Mouse (Mus musculus): ENCODE data around the gene Tnrc6c. TPM values are rescaled to one million over a fixed set of nuclear protein-coding genes. Genes with fewer than 3 reads are reported as not detected.

Gene Tnrc6c
- 10 to 100 TPM; 32.2 to 33.9 TPM for total RNA-seq (2021)

DNA sequence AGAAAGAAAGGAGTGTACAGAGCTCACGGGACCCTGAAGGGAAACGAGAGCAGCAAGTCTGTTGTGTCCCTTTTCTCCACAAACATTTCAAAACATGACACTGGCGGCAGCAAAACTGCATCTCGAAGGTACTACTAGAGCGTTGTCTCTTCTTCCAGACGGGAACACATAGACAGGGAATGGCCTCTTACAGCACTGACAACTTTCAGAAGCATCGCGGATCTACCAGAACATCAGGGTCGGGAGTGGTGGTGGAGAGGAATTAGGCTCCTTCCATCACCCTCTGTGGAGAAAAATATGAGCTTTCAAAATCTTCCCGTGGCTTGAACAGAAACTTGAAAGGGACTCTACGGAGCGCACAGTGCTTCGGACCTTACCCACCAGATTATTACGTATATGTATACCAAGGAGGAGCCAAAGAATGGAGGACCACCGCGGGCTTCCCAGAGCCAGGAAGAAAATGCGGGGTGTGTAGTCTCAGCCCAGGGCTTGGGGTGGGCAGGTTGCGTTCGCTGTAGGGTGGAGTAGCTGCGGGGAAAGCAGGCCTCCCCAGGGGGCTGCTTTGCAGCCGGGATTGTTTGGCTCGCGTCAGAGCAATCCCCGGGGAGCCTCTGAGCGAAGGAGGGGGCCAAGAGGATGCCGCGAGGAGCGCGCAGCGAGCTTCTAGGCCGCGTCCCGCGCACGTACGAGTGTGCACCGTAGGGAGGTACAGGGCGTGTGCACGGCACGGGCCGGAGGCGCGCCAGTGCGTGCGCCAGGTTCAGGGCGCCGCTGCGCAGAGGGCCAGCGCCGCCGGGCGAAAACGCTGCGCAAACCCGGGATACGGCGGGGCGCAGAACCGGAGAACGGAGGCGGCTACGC is at the start of gene Tnrc6c:
TSS of gene Tnrc6c (plus strand) at position 799 of the 861 bp plus-strand sequence.
- DNase-seq, result no peak
- intact Hi-C loops (cut with DNase I), result loop anchor here (2.0 kb wide), 2 partner anchors 55 to 269 kb away; no protein-coding TSS in a partner anchor

DNA sequence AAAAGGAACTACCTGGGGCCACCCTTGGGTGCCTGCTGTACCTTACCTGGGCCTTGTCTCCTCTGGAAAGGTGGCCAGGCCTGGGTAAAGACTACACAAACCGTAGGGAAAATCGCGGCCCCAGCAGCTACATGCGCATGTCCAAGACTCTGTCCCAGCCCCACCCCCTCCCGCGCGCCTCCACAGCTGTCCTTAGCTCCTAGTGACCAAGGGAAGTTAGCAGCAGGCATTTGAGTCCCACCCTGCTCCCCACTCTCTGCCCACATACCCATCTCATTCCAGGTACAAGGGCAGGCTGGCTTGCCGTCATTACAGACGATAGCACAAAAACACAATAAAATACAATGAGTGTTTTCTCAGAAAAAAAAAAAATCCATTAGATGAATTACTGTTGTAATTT is 48.0 kb upstream of the Tnrc6c start:
- no peak for DNase-seq
- intact Hi-C loops (cut with DNase I), result no loop called here

DNA sequence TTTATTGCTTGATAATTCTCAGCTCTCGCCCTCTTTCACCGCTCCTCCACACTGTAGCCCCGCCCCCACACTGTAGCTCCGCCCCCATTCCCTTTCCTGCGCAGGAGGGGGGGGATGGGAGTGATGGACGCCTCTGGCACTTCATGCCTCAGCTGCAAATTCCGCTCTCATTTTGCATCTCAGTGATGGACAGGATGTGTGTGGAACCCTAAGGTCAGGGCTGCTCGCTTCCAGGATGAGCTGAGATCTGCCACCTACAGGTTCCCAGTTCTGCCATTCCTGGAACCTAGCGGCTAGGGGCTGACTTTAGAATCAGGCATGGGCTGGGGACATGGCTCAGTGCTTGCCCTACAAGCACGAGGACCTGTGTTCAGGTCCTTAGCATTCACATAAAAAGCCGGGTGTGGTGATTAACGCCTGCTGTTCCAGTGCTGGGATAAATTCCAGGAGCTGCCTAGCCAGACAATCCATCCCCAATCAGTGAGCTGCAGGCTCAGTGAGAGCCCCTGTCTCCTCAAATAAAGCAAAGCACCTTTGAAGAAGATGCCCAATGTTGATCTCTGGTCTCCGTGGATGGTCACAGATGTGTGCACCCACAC is 47.4 kb upstream of the Tnrc6c start:
- peak in 1 of 2 experiments; percentile 44 for DNase-seq
- intact Hi-C loops (cut with DNase I), result no loop called here

DNA sequence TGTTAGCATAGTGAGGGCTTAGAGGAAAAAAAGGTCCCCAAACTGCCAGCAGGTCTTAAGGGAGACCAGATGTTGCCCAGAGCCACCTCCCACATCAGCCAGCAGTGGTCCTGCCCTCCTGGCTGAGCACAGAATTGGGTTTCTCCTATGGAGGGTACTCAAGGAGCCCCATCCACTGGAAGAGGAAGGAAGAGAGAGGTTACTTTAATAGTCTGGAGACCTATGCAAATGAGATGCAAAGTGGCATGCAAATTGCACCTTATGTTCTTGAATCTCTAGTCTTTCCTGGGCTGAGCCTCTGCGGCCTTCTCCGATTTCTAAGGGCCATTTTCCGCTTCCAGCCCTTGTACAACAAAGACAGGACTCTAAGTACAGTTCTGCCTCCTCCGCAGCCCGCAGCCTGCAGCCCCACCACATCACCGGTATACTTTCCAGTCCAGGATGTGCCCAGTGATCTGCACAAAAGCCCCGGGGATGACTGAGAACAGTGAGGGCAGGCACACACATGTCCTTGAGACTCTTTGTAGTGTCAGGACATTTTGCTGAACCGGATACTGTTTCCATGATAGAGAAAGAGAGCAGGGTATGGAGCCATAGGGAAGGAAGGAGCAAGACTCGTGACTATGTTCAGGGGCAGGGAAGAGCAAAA is 45.8 kb upstream of the Tnrc6c start:
- DNase-seq, result no peak
- intact Hi-C loops (cut with DNase I), result no loop called here

DNA sequence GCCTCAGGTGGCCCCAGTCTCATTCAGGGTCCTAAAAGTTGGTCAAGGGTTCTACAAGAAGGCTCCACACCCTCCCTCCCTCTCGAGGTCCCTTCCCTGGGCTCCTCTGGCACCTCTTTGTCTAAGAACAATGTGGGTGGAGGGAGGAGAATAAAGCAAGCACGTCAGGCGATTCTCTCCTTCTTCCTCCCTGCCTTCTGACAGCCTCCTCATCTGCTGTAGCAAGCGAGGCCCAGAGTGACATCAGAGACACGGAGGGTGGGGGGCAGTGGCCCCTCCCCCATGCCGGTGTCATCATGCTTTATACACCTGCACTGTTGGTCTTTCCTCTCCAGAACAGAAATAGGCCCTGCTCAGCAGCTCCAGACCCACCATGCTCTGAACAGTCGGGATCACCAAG is 45.1 kb upstream of the Tnrc6c start:
- intact Hi-C loops (cut with DNase I), result no loop called here
- no peak for DNase-seq

DNA sequence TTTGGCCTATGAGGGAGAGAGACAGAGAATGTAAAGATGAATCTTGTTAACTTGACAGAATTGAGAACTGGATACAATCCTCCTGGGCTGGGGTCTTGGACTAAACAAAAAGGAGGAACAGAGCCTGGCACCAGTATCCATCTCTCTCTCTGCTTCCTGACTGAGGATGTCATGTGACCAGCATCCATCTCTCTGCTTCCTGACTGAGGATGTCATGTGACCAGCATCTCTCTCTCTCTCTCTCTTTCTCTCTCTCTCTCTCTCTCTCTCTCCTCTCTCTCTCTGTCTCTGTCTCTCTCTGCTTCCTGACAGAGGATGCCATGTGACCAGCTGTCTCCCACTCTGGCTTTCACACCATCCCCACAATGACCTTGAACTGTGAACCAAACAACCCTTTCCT is 43.5 kb upstream of the Tnrc6c start:
- intact Hi-C loops (cut with DNase I), result loop anchor here (2.0 kb wide), 1 partner anchor 226 kb away; no protein-coding TSS in a partner anchor
- no peak for DNase-seq

DNA sequence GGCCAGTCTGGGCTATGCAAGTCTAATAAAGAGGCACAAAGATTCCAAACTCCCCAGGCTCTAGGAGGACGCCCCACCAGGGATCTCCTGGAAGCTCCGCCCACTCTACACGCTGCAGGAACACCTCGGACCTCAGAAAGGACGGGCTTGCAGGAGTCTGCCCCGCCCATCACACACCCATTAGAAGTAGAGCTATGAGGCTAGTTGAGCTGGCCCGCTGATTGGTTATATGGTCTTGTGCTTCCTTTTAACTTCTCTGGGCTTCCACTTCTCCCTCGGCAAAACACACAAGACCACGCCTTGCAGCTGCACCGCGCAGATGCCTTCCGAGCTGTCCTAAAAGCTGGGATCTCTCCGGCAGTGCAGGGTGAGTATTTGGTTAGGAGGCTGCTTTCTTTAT is 43.0 kb upstream of the Tnrc6c start:
- intact Hi-C loops (cut with DNase I), result loop anchor here (2.0 kb wide), 1 partner anchor 226 kb away; no protein-coding TSS in a partner anchor
- peak; percentile 59 to 65 for DNase-seq

DNA sequence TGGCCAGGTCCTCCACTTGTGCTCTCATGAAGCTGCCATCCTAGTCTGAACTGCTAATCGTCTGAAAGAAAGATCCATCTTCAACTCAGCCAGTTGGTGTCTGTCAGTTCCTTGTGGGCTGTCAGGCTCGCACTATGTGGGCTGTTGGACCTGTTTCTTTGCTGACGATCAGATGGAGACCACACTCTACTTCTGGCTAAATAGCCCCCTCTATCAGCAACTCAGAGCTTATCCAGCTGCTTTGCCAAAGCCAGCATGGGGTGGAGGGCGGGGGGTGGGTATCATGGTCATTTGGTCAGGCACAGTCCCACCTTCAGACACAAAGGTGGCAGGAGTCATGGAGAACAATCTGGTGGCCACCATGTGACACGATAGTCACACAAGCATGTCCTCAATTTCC is 42.2 kb upstream of the Tnrc6c start:
- DNase-seq, result no peak
- intact Hi-C loops (cut with DNase I), result loop anchor here (2.0 kb wide), 1 partner anchor 227 kb away; no protein-coding TSS in a partner anchor

DNA sequence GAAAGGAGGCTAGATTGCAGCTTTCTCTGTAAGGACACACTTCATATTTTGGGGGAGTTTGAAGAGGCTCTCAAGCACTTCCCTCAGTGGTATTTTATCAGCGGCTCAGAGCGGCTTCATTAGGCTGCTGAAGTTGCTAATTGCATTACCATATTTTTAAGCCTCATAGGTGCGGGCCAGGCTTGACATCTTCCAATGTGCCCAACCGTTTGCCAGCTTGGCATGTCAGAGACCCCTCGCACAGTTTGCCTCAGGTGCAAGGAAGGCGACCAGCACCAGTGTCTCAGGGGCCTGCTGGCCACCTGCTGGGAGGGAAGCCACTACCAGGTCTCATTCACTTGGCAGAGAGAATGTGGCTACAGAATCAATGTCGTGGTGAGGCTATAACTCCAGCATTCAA is 41.2 kb upstream of the Tnrc6c start:
- DNase-seq, result no peak
- intact Hi-C loops (cut with DNase I), result no loop called here

DNA sequence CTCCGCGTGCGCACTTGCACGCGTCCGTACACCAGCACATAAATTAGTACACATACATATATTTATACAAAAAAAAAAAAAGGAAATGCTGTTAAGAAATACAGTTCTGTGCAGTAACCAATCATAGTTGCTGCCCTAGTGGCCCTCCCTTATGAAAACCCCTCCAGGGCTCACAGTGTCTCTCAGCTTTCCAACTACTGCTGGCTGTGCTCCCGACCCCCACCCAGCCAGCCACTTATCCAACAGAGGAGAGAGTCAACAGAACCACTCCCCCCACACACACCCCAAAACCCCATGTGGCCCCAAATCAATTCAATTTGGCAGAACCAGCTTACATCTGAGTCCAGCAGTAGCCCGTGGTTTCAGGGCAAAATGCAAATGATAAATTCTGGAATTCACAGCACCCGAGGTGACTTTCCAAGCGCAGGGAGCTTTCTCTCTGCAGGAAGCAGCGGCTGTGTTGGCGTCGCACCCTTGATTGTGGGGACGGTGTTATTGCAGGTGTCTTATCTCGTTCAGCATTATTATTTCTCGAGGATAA is 36.7 kb upstream of the Tnrc6c start:
- intact Hi-C loops (cut with DNase I), result no loop called here

DNA sequence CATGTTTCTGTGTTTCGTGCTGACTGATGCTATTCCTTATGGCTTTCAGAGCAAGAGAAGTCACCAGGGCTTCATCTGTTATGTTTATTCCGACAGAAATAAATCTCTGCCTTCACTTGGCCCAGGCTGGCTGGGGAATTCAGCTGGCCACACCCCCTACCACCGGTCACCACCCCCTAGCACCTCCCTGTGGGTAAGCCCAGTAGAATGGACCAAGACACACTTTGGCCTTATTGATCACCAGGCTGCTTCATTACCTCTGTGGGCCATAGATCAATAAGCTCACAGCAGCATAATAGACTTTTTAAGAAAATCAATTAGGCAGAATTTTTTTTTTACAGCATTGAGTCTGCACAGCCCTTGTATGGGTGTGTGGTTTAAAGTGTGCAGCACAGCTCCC is 35.9 kb upstream of the Tnrc6c start:
- DNase-seq, result no peak

More for the DNA sequence above, 36.7 kb upstream of the Tnrc6c start:
- no peak for DNase-seq

DNA sequence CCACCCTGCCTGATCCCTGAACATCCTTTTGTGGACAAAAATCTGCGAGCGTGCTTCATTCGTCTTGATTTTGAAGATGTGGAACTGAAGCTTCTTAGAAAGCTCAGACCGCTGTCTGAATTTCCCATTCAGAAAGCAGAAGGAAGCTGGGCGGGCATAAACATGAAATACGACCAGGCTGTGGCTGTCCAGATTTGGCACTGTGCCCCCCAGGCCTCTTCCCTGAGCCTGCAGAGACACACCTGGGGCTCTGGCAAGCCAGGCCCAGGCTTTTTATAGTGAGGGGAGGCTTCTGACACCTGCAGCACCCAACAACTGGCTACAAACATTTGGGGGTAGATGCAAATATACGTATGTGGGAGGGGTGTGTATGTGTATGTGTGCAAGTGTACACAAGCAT is 35.3 kb upstream of the Tnrc6c start:
- DNase-seq, result no peak
- intact Hi-C loops (cut with DNase I), result no loop called here

More for the DNA sequence above, 35.9 kb upstream of the Tnrc6c start:
- intact Hi-C loops (cut with DNase I), result no loop called here

DNA sequence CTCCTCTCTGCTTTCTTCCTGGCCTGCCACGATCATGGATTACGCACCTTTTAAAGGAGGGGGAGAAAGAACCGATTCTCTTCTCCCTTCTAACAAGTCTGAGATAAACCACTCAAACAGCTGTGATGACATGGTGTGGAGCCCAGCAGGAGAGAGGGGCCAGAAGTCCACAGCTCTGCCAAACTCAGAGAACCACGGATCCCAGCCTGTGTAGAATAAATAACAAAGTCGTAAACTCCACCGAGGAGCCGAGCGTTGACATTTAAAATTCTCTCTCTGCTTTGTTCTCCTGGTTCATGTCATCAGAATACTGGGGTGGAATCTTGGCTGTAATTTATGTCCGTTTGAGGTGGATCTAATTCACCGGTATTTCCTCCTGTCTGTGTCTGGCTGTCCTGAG is 34.5 kb upstream of the Tnrc6c start:
- DNase-seq, result no peak
- intact Hi-C loops (cut with DNase I), result no loop called here

DNA sequence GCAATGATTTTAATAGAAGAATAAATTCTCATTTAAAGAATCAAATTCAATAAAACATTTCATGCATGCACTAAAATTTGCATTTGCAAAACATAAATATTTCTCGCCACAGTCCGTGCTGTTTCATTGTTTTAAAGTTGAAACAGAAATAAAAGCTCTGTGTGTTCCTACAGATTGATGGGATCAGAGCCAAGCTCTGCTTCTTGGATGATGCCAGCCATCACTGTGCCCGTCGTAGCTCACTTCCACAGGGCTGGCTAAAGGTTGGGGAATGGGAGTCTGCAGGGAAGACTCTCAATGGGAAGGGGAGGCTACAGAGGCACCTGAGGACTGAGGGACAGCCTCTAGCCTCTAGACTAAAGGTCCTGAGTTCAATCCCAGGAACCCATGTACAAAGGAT is 28.9 kb upstream of the Tnrc6c start:
- intact Hi-C loops (cut with DNase I), result no loop called here
- no peak for DNase-seq

DNA sequence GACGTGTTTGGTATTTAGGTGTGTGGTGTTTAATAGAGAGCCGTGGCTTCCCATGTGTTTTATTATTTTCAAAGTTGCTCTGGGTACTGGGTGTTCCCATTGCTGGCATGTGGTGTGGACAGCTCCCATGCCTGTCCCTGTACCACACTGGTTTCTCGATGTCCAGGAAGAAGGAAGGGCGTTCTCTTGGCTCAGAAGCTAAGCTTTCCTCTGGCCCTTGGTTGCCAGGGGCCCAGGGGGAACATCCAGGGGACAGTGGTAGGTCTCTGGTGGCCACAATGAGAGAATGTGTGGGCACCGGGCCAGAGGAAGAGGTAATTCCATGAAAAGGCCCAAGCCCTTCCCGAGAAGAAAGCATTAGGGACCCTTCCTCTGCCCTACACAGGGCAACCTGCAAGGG is 27.5 kb upstream of the Tnrc6c start:
- intact Hi-C loops (cut with DNase I), result no loop called here
- peak in 1 of 2 experiments; percentile 31 for DNase-seq

DNA sequence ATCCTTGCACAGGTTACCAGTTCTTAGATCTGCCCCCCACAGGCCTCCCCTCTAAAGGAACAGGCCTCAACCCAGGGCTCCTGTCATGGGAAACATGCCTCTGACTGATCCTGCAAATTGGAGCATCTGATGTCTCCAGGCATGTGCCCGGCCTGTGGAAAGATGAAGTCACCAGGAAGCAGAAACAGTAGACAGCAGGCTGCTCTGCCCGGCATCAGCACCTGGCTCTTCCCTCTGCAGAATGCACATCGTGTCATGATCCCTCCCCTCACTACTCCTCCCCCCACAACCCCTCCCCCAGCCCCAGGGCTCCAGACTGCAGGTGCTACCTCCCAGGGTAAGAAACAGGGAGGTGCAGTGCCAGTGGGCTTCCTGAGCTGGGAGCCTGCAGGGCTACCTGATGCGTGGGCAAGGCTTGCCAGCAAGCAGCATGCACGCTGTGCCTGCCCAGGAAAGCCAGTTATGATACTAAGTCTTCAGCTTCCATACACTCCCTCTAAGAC is 27.0 kb upstream of the Tnrc6c start:
- intact Hi-C loops (cut with DNase I), result no loop called here
- DNase-seq, result no peak

DNA sequence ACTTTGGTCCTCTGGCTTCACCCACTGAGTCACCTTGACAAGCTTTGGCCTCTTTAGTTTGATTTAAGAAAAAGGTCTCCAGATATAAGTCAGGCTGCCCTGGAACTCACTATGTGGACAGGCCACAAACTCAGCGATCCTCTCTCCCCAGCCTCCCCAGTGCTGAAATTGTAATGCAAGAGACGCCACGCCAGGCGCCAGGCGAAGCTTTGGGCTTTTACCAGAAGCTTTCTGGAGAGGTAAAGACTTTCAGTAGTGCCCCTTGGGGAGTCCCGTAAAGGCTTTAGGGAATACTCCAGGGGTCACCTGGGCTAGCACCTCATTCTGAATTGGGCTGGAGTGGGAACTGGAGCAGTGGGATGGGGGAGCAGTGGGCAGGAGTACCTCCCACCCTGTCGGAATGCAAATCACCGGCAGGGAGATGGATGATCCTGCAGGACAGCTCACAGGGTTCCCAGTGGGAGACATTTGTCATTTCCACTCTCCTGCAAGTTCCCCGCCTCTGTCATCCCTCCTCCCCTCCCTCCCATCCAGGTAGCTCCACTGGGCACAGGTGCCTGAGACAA is 26.3 kb upstream of the Tnrc6c start:
- no peak for DNase-seq
- intact Hi-C loops (cut with DNase I), result no loop called here

DNA sequence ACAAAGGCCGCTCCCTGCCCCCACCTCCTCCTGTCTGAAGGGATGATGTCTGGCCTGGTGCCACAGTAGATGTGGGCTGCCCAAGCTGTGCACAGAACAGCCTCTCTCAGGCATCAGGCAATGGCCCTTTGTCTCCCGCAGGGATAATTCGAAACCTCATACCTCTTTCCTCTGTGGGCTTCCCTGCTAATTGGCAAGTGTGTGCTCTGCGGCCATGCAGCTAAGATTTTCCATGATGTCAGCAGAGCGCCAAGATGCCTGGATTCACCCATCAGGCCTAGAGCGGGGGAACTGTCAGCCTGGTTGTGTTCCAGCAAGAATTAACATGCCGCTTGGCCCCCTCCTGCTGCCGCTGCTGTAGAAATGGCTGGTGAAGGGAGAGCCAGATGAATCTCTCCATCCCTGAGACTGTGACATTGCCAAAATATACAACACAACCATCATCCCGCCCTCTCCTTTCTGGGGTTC is 25.7 kb upstream of the Tnrc6c start:
- DNase-seq, result peak; percentile 36 to 37
- intact Hi-C loops (cut with DNase I), result no loop called here

DNA sequence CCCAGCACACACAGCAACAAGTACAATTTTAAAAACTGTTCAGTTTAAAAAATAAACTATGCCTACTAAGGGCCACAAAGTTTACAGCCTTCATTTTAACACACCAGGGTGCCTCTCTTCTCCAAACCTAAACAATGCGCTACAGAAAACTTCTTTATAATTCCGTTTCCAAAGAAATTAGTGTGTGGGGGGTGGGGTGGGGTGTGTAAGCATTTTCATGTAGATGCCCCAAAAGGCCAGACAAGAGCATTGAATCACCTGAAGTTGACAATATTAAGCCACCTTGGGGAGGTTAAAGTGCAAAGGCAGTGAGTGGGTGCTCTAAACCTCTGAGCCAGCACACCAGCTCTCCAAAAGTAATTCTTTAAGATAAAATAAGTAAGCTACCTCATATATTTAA is 24.2 kb upstream of the Tnrc6c start:
- intact Hi-C loops (cut with DNase I), result no loop called here
- no peak for DNase-seq

DNA sequence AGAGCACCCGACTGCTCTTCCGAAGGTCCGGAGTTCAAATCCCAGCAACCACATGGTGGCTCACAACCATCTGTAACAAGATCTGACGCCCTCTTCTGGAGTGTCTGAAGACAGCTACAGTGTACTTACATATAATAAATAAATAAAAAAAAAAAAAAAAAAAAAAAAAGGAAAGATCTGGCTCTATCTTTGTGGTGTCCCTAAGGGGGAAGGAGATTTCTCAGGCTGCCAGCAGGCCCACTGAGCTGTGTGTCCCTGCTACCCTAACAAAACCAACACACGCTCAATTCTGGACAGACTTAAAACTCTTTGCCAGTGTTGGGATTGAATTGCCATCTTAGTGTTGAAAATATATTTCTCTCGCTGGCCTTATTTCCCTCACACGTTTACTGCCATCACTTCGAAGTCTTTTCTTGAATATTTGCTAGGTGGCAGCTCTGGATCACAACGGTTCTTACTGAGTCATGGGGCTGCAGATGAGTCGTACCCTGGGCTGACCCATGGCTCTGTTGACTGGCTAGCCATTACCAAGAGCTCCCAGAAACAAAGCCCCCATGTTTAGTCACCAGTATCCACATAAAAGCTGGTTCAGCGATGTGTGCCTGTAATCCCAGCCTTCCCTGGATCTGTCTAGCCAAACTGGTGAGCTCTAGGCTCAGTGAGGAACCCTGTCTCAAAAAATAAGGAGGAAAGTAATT is 23.1 kb upstream of the Tnrc6c start:
- no peak for DNase-seq
- intact Hi-C loops (cut with DNase I), result no loop called here

Data from heart, postnatal 10 days (tissue).